Mouse (Mus musculus): Measurements from ENCODE around the gene Gatc.
"Not testable (repeated sequence)": the region's sequence is repeated elsewhere in the genome, so short reads cannot be mapped to it uniquely, and the experiment has no call there.

Gene Gatc

GRCm38 (mm10) chr5:115330955-115331354, 10.0 kb downstream of the Gatc start:
- DNase-seq (ENCODE audit: low spot score): no peak

DNA sequence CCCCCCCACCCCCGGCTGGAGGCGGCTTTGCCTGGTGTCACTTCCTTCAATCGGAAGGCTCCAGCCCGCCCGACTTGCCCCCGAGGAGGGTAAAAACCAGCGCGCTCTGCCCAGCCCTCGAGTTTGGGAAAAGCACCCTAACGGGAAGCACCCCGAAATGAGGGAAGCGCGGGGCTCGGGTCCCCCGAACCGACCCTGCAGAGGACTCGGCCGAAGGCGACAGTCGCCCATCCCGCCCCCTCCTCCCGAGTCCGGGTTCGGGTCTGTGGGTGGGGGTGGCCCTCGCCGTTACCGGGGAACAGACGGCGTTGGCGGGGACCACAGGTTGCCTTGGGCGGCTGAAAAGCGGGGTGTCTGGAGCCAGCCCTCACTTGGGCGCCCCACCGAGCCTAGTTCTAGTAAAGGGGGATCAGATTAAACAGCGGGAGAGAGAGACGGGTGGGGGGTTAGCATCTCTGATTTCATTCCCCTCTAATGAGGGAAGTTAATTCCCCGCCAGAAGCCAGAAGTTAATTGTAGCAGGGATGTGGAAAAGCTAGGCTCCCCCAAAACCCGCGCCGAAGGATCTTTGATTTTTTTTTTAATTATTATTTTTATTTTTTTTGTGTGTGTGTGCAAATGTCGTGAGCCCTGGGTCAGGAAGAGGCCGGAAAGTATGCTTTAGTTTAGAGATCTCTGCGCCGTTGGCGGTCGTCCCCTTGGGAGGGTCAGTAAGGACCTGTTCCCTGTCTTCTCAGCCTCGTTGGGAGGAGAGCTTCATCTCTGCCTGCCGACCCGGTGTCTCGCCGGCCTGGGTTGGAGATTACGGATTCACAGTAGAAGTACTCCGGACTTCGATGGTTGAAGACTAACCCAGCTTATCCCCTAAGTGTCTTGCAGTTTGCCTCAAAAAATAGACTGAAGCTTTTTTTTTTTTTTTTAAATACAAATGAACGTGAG, 13.1 kb downstream of the Gatc start:
- DNase-seq (ENCODE audit: low spot score): no peak

DNA sequence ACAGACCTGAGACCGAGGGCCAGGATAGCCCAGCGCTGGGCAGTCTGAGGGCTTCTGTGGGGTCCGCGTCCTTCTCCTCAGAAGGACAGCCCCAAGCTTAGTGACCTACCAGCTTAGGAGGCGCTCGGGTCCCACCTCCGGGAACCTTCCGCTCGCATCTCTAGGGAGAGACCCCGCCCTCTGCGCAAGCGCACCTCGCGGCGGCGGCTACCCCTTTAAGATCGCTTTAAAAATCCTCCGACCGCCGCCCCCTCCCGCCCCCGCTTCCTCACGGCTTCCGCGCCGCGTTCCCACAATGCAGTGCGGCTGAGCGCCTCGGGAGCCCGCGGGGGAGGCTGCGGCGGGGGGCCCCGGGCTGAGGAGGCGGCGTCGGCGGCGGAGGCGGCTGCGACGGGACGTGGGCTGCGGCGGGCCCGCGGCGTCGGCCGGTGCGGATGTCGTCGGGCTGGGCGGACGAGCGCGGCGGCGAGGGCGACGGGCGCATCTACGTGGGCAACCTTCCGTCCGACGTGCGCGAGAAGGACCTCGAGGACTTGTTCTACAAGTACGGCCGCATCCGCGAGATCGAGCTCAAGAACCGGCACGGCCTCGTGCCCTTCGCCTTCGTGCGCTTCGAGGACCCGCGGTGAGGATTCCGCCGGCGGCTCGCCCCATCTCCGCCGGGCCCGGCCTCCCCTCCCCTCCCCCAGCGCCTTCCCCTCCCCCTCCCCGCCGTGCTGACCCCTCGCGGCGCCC, 13.9 kb downstream of the Gatc start, which contains the start of gene Srsf9:
Gene Srsf9 (plus strand): TSS at position 303 of the 735 bp plus-strand sequence.
- peak; percentile 80 for DNase-seq (ENCODE audit: low spot score)

- DNase-seq (ENCODE audit: low spot score): no peak
Measured at GRCm38 (mm10) chr5:115326256-115326831, 14.6 kb downstream of the Gatc start.

GRCm38 (mm10) chr5:115319004-115319940, 21.7 kb downstream of the Gatc start:
- peak; percentile 69 for DNase-seq (ENCODE audit: low spot score)

- no peak for DNase-seq (ENCODE audit: low spot score)
Measured at GRCm38 (mm10) chr5:115317645-115318328, 23.2 kb downstream of the Gatc start.

DNA sequence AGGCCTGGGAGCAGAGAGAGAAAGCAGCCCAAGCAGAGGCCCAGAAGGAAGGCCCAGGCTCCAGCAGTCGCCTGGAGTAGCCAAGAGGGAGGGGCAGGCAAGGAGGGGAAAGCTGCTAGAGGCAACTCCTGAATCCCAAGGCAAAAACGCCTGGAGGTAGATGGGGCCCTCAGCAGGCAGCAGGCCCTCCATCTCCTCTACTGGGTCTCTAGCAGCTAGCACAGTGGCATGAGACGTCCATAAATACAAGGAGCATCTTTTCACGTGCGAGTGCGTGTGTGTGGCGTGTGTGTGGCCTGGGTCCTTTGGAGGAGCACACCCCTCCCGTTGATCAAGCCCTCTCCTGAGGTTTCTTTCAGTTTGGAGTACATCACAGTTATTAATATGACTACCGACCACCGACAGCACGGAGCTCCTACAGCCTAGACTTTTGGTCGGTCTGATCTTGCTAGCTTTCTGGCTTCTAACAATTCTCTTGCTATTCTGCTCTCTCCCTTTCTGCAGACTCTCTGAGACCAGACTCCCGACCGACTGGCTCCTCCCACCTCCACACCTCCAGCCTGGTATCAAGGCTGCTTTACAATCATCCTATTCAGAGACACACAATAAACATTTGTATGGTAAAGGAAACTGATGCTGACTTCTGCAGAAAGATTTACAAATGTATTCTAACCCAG, 23.9 kb downstream of the Gatc start:
- no peak for DNase-seq (ENCODE audit: low spot score)

DNA sequence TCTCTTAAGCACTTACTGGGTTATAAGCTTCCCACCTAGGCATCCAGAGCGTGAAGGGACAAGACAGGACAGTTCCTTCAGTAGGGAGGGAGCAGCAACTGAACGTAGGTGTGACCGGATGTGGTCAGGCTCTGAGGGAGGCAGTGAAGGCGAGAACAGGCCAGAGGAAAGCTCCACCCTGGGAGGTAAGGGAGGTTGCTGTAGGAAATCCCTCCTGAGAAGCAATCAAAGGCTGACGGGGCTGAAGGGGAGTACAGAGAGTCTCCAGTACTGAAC, 27.4 kb downstream of the Gatc start:
- DNase-seq (ENCODE audit: low spot score): no peak

DNA sequence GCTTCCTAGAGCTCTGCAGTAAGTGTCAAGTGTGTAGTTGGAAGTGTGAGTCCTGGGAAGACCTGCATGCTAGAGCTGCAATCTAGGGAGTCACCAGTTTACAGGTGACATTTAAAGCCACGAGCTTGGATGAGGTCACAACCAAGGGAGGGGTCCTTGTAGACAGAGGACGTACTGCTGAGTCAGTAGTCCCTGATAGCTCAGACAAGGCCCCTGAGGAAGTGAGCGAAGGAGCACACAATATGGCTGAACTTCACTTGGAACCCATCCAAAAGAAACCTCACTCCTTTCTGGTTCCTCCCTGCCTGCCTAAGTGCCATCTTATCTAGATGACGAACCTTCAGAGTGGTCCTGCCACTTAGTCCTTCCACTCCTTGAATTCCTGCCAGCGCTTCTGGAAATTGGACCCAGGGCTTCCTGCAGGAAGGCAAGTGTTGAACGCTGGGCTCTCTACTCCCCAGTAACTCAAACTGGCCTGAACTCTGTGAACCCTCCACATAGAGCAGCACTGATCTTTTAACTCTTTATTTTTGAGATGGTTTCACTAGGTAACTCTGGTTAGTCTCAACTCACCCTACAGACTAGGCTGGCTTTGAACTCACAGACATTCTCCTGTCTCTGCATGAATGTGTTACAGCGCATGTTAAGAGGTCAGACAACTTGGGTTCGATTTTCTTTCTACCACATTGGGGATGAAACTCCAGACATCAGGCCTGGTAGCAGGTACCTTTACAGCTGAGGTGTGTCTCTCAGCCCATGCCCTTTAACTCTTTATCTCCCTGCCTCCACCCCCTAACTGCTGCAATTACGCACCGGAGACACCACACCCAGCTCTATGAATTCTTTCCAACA, 27.9 kb downstream of the Gatc start:
- DNase-seq (ENCODE audit: low spot score): no peak

GRCm38 (mm10) chr5:115312354-115312753, 28.6 kb downstream of the Gatc start:
- no peak for DNase-seq (ENCODE audit: low spot score)

DNA sequence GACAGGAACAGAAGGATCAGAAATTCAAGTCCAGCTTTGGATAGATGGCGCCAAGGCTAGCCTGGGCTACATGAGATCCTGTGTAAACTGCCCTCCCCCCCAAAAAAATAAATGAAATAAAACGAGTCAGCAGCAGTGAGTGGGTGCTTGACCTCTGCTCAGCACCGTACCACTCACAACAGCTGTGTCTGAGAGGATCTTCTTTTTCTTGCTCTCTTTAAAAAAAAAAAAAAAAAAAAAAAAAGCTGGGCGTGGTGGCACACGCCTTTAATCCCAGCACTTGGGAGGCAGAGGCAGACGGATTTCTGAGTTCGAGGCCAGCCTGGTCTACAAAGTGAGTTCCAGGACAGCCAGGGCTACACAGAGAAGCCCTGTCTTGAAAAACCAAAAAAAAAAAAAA, 38.8 kb downstream of the Gatc start:
- DNase-seq (ENCODE audit: low spot score): not testable (repeated sequence)

- no peak for DNase-seq (ENCODE audit: low spot score)
Measured at GRCm38 (mm10) chr5:115301615-115302014, 39.4 kb downstream of the Gatc start.

- DNase-seq (ENCODE audit: low spot score): peak; percentile 97
Measured at GRCm38 (mm10) chr5:115300792-115301614, 40.0 kb downstream of the Gatc start, which contains the start of gene Dynll1. Gene Dynll1 (minus strand): TSS chr5:115300999.

GRCm38 (mm10) chr5:115300035-115300744, 40.8 kb downstream of the Gatc start:
- DNase-seq (ENCODE audit: low spot score): no peak

- DNase-seq (ENCODE audit: low spot score): no peak
Measured at GRCm38 (mm10) chr5:115296347-115296746, 44.6 kb downstream of the Gatc start.

- no peak for DNase-seq (ENCODE audit: low spot score)
Measured at GRCm38 (mm10) chr5:115294173-115294572, 46.8 kb downstream of the Gatc start.

DNA sequence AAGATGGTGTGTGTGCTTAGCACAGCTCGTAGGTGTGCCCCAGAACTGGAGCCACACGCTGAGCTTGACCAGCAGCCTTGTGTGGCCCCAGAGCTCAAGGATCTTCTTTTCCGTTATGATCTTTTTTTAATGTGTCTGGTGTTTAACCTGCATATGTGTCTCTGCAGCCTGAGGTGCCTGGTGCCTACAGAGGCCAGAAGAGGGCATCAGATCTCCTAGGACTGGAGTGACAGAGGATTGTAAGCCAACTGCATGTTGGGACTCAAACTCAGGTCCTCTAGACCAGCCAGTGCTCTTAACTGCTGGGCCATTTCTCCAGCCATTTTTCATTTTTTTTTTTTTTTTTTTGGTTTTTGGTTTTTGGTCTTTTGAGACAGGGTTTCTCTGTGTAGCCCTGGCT, 56.2 kb downstream of the Gatc start:
- DNase-seq (ENCODE audit: low spot score): no peak

All from layer of hippocampus, adult 9-10 months (tissue).